Mouse (Mus musculus) cerebellum, postnatal 14 days (tissue): Measurements from ENCODE around the gene Rbm4.

ENCODE experiments used
- DNase-seq, 2 experiments: peaks; one replicate each; pipeline ENCODE4 v3.0.0; 2021; ENCODE audit warnings: mixed read lengths in 2 of 2

Gene Rbm4

GRCm38 (mm10) chr19:4793831-4794422 lies at the start of gene Rbm4:
Rbm4 (minus strand) TSS chr19:4793901.
- peak; percentile 99 for DNase-seq

- no peak for DNase-seq
These were observed 48.9 kb upstream of the Rbm4 start for GRCm38 (mm10) chr19:4842611-4843010.

GRCm38 (mm10) chr19:4840848-4841247 lies 47.1 kb upstream of the Rbm4 start:
- no peak for DNase-seq

GRCm38 (mm10) chr19:4839149-4839548 lies 45.4 kb upstream of the Rbm4 start, which contains the start of the genes Ccs and Ccdc87:
Ccs (minus strand) TSS chr19:4839332.
Ccdc87 (plus strand) TSS chr19:4839366.
- peak; percentile 97 to 98 for DNase-seq

- no peak for DNase-seq
These were observed 44.9 kb upstream of the Rbm4 start for GRCm38 (mm10) chr19:4838526-4839140.

- DNase-seq = no peak
These were observed 43.3 kb upstream of the Rbm4 start for GRCm38 (mm10) chr19:4837049-4837448.

- peak in 1 of 2 experiments; percentile 27 for DNase-seq
These were observed 42.4 kb upstream of the Rbm4 start for GRCm38 (mm10) chr19:4836096-4836495.

GRCm38 (mm10) chr19:4833977-4834376 lies 40.3 kb upstream of the Rbm4 start:
- no peak for DNase-seq

- DNase-seq = peak; percentile 93 to 94
These were observed 35.5 kb upstream of the Rbm4 start for GRCm38 (mm10) chr19:4829156-4829555.

- DNase-seq = no peak
These were observed 34.9 kb upstream of the Rbm4 start for GRCm38 (mm10) chr19:4828444-4829114.

GRCm38 (mm10) chr19:4820678-4821303 lies 27.1 kb upstream of the Rbm4 start:
- peak; percentile 85 to 87 for DNase-seq

GRCm38 (mm10) chr19:4817182-4817835 lies 23.6 kb upstream of the Rbm4 start:
- no peak for DNase-seq

GRCm38 (mm10) chr19:4813015-4813414 lies 19.3 kb upstream of the Rbm4 start:
- peak; percentile 46 to 76 for DNase-seq

GRCm38 (mm10) chr19:4812334-4812949 lies 18.7 kb upstream of the Rbm4 start:
- peak in 1 of 2 experiments; percentile 21 for DNase-seq

- no peak for DNase-seq
These were observed 18.2 kb upstream of the Rbm4 start for GRCm38 (mm10) chr19:4811909-4812242.

GRCm38 (mm10) chr19:4811063-4811908 lies 17.6 kb upstream of the Rbm4 start, which contains the start of the genes Gm21992 and Rbm14:
Gm21992 (minus strand) TSS chr19:4811612.
Rbm14 (minus strand) TSS chr19:4811634.
- peak; percentile 99 for DNase-seq

GRCm38 (mm10) chr19:4810746-4811062 lies 17.0 kb upstream of the Rbm4 start:
- DNase-seq = peak in 1 of 2 experiments; percentile 87

- no peak for DNase-seq
These were observed 16.6 kb upstream of the Rbm4 start for GRCm38 (mm10) chr19:4810309-4810708.

GRCm38 (mm10) chr19:4803283-4803682 lies 9.6 kb upstream of the Rbm4 start:
- no peak for DNase-seq

- DNase-seq = peak; percentile 50 to 58
These were observed 9.0 kb upstream of the Rbm4 start for GRCm38 (mm10) chr19:4802691-4803091.

- DNase-seq = no peak
These were observed 5.4 kb upstream of the Rbm4 start for GRCm38 (mm10) chr19:4799083-4799482.

- no peak for DNase-seq
These were observed 4.1 kb upstream of the Rbm4 start for GRCm38 (mm10) chr19:4797846-4798245.
